Mouse (Mus musculus): ENCODE results near the gene Lect2. TPM values are rescaled to one million over a fixed set of nuclear protein-coding genes. Genes with fewer than 3 reads are reported as not detected.

Lect2 gene
- polyA plus RNA-seq (2012; rRNA removed) = not detected in 2 replicates

DNA sequence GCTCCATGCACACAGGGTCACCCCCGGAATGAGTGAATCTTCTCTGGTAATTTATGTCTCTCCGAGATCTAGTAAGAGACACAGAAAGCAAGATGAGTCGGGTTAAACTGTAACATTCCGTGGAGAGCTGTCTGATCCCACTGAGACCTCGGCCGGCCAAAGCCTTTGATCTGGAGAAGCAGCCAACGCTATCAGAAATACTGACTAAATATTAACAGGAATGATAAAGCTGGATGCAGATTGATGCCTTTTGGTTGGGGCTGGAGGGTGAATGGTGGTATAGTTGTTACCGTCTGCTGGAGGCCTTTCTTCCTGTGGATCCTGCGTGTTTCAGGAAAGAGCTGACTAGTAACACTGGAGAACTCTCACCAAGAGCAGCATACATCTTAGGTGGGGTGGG lies at the start of gene Lect2:
Gene Lect2 (minus strand): TSS at position 102 of the 400 bp plus-strand sequence.

DNA sequence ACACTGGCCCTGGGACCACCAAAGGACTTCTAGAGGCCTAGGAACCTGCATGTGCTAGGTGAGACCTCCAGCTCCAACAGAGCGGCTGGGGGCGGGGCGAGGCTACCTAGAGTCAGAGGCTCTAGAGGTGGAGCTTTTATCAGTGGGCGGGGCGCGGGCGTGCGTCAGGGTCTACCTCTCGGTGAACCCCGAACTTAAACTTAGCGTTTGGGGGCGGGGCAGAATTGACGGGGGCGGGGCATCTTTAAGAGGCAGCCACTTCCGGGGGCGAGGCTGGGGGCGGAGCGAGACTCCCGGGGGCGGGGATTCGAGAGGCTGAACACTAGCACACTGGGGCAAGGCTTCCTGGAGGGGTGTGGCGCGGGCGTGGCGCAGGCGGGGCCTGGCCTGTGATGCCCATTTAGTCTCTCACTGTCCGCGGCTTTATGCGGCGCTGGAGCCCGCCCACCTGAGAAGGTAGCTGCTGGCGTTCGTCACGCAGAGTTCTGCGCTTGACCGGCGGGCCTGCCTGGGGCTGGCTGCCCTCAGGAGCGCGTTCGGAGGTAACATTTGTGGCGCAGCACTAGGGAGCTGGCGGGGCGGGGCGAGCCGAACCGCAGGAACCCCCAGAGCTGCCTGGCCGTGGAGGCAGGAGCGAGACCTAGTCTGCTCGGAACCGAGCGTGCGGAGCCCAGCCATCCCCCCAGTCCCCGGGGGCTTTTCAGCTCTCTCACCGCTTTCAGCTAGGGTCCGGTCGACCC lies 26.1 kb downstream of the Lect2 start, which contains the start of gene Fbxl21:
Gene Fbxl21 (plus strand): TSS at position 392 of the 740 bp plus-strand sequence.

Other genes starting within 250 kb of the Lect2 start
- not detected in 2 replicates for gene Gm3045, start 121.9 kb downstream of the Lect2 start, polyA plus RNA-seq (2012; rRNA removed)
- 0.12 and 0.28 TPM in 2 replicates for gene Slc25a48, start 110.1 kb downstream of the Lect2 start, polyA plus RNA-seq (2012; rRNA removed)
- gene Il9, start 66.3 kb downstream of the Lect2 start, polyA plus RNA-seq (2012; rRNA removed) = not detected in 2 replicates
- 0.14 and 0.24 TPM in 2 replicates for gene Fbxl21, start 26.0 kb downstream of the Lect2 start, polyA plus RNA-seq (2012; rRNA removed)
- 84.4 and 134 TPM in 2 replicates for gene Tgfbi, start 61.0 kb upstream of the Lect2 start, polyA plus RNA-seq (2012; rRNA removed)
- gene Smad5, start 154.5 kb upstream of the Lect2 start, polyA plus RNA-seq (2012; rRNA removed) = 2.2 and 3.4 TPM in 2 replicates
- gene Gm45623, start 205.3 kb upstream of the Lect2 start, polyA plus RNA-seq (2012; rRNA removed) = 1.1 and 1.3 TPM in 2 replicates

Measured in stomach, adult 2 months (tissue).